Mouse (Mus musculus): ENCODE measurements around the gene Gtf2h3.

- TF ChIP-seq POLR2A (IDR thresholded peaks at IDR 0.05; ENCODE audit: borderline replicate concordance, extremely low read depth, insufficient read depth, insufficient read length, poor library complexity, severe bottlenecking) (no peak), CTCF (IDR thresholded peaks at IDR 0.05; ENCODE audit: borderline replicate concordance, extremely low read depth, insufficient read depth, insufficient read length) (peak; percentile 37; the same call in 1 of the 2 replicates)
These were observed 23.8 kb upstream of the Gtf2h3 start for GRCm38 (mm10) chr5:124555145-124555544.

All from brain, embryonic 14.5 days (tissue).